Mouse (Mus musculus): ENCODE results near the gene C1qtnf5.
"Not testable (repeated sequence)": the region's sequence is repeated elsewhere in the genome, so short reads cannot be mapped to it uniquely, and the experiment has no call there.

Gene C1qtnf5

DNA sequence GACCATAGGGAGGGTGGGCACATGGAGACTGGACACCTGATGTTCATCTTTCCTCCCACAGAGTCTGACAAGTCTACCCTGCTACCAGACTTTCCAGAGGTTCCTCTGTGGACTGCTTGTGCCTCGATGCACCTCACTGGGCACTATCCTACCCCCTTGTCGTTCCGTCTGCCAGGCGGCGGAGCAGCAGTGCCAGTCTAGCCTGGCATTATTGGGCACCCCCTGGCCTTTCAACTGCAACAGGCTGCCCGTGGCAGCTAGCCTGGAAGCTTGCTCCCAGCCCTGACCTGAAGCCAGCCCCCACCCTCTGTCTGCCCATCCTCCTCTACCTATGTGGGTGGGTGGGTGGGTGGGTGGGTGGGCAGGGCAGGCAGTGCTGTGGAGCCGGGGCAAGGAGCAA, 863 bp upstream of the C1qtnf5 start:
- no peak for DNase-seq (ENCODE audit: low read depth, low spot score)

DNA sequence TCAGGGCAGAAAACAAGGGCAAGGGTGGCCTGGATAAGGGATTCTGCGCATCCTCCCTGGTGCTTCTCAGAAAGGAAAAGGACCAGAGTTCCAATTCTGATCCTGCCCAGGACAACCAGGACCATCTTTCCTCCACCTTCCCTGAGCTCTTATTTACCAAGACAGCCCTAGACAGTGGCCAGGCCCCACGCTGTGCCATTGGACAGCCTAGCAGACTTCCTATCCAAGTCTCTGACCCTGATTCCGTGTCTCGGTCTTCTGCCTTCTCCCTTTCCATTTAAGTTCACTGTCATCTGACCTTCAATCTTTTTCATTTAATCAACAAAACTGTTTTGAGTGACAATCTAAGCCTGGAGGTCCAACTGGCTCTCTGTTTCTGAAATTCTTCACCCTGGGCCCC, 449 bp upstream of the C1qtnf5 start:
- DNase-seq (ENCODE audit: low read depth, low spot score): no peak

DNA sequence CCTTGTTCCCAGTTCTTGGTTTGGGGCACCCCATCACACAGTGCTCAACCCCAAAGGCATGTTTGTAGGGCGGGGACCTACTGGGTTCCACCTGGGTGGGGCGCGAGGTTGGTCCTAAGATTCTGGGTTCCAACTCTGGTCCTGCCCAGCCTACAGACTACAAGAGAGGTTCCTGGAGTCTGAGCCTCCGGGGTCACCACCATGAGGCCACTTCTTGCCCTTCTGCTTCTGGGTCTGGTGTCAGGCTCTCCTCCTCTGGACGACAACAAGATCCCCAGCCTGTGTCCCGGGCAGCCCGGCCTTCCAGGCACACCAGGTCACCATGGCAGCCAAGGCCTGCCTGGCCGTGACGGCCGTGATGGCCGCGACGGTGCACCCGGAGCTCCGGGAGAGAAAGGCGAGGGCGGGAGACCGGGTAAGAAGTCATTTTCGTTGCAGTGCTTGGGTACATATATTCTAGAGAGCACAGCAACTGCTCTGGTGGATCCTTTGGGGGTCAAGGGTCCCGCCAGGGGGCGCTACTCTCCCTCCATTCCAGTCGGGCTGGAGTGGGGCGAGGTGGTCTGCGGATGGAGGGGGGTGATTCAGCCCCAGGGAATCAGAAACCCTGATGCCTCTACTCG, 623 bp downstream of the C1qtnf5 start:
- no peak for DNase-seq (ENCODE audit: low read depth, low spot score)

DNA sequence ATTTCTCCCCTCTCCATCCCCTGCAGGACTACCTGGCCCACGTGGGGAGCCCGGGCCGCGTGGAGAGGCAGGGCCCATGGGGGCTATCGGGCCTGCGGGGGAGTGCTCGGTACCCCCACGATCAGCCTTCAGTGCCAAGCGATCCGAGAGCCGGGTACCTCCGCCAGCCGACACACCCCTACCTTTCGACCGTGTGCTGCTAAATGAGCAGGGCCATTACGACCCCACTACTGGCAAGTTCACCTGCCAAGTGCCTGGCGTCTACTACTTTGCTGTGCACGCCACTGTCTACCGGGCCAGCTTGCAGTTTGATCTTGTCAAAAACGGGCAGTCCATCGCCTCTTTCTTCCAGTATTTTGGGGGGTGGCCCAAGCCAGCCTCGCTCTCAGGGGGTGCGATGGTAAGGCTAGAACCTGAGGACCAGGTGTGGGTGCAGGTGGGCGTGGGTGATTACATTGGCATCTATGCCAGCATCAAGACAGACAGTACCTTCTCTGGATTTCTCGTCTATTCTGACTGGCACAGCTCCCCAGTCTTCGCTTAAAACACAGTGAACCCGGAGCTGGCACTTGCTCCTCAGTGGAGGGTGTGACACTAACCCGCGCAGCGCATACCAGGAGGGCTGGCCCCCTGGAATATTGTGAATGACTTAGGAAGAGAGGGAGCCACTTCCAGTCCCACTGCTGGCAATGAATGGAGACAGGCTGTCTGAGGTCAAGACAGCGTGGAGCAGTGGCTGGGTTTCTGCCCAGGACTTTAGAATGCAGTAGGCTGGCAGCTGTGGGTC, 1.4 kb downstream of the C1qtnf5 start:
- no peak for DNase-seq (ENCODE audit: low read depth, low spot score)

DNA sequence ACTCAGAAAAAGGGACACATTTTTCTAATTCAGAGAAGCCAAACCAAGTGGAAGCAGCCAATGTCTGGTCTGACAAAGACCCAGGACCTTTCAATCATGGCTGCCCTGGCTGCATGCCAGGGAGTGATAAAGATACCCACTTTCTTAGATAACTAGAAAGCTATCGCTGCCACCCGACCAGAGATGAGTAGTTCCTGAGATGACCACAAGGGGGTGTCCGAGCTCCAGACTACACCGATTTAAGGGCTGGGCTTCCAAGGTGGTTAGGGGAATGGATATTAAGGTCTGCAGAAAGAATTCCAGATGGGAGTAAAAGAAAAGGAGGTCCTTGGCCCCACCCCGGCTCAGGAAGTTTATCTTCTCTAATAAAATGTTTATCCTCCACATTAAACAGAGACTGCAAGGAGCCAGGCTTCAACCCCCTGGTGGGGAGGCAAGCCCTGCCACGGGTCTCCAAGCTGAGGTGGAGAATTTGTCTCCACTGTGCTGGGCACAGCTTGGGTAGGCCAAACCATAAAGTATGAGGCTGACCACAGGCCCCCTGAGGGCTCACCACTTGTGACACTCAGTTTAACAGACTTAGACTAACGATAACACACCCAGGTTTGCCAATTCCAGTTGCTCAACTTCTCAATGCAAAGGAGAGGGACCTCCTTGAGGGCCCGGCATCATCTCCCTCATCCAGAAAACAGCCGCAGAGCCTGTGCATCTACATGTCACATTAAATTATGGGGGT, 2.5 kb downstream of the C1qtnf5 start:
- peak; percentile 76 for DNase-seq (ENCODE audit: low read depth, low spot score)

DNA sequence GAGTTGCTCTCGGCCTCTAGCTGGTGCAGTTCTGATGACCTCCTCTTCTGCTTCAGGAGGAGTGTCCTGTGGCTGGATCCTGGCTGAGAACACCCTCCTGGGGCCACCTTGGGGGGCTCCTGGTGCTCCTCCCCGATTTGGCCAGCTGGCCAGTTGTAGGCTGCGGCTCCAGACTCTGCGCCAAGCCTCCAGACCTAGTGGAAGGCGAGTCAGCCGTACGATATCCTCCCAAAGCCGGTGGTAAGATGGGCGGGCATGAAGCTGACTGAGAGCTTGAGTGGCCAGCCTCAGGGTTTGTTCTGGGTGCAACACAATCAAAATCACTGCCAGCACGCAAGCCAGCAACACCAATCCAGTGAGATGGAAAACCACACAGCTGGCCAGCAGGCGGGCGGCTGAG, 4.9 kb downstream of the C1qtnf5 start:
- DNase-seq (ENCODE audit: low read depth, low spot score): not testable (repeated sequence)

DNA sequence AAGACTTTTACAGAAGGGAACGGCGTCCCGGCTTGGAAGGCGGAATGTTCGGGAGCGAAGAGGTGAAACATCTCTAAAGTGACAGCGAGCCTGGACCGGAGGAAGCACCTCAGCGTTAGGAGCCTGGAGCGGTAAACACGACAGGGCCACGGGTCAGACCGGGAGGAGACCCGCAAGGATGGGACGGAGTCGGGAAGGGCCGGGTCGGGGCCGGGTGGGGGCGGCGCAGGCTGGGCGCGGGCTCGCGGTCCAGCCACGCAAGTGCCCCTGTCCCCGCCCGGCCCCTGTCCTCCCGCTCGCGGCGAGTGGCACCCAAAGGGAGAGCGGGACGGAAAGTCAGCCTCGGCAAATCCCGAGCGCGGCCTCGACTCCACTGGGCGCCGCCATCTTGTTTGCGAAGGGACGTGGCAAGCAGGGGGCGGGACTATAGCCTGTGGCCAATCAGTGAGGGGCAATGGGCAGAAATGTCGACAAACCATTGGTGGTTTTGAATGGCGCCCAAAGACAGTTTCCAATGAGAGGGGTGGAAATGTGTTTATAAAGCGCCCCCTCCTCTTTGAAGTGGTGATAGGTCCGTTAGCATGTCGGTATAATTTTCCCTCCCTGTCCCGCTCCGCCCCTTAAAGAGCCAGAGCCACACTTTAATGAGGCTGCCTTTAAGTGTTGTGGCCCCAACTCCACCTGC, 6.2 kb downstream of the C1qtnf5 start, which contains the start of the genes Gm49380 and Rnf26:
TSS of gene Gm49380 (minus strand) at position 396 of the 685 bp plus-strand sequence.
TSS of gene Rnf26 (minus strand) at position 413 of the 685 bp plus-strand sequence.
- peak; percentile 98 for DNase-seq (ENCODE audit: low read depth, low spot score)

DNA sequence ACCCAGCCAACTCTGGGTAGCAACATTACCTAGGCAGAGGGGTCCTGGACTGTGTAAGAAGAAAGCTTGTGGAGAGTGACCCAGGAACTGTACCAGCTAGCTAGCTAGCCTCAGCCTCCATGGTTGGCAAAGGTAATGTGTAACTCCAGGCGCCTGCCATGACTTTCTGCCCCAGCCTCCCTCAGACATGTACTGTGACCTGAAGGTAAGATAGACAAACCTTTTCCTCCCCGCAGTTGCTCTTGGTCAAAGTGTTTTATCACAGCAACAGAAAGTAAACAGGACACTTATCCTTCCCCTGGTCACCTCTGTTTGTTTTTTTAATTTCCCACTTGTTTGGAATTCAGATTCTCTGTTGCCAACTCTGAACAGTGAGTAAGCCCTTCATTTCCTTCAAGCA, 7.4 kb downstream of the C1qtnf5 start:
- no peak for DNase-seq (ENCODE audit: low read depth, low spot score)

DNA sequence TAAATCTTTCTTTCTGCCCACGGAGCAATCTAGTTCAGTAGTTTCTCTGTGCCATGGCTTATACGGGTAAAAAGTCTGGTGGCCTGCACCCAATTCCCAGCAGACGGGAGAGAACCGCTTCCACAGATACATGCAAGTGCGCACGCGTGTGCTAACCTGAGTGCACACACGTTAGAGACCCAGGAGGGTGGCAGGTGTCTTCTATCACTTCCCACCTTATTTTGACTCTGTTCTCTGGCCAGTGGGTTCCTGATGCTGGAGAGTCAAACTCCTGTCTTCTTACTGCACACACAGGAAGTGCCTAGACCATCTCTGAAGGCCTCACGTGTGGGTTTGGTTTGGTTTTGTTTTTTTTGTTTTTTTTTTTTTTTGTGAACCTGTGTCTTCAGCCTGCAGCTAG, 8.6 kb downstream of the C1qtnf5 start:
- peak; percentile 39 for DNase-seq (ENCODE audit: low read depth, low spot score)

DNA sequence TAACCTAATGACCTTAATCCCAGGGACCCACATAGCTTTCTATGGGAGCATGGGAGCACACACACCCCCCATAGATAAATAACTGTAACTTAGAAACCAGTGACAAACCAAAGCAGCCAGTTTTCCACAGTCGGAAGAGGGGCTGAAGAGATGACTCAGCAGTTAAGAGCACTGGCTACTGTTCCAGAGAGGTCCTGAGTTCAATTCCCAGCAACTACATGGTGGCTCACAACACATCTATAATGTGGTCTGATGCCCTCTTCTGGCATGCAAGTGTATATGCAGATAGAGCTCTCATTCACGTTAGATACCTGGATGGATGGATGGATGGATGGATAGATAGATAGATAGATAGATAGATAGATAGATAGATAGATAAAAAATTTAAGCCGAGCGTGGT, 9.1 kb downstream of the C1qtnf5 start:
- no peak for DNase-seq (ENCODE audit: low read depth, low spot score)

DNA sequence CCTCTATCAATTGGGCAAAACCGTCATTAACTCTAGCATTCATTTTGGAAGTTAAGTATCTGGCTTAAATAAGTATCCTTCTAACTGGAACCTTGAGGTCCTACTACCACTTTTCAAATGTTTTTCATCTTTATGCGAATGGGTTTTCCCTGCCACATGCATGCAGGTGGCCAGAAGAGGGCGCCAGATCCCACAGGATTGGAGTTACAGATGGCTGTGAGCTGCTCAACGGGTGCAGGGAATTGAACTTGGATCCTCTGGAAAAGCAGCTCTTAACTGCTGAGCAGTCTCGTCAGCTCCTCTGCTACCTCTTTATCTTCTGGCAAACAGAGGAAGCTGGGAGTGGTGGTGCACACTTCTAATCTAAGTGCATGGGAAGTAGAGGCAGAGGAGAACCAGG, 12.0 kb downstream of the C1qtnf5 start:
- peak; percentile 49 for DNase-seq (ENCODE audit: low read depth, low spot score)

DNA sequence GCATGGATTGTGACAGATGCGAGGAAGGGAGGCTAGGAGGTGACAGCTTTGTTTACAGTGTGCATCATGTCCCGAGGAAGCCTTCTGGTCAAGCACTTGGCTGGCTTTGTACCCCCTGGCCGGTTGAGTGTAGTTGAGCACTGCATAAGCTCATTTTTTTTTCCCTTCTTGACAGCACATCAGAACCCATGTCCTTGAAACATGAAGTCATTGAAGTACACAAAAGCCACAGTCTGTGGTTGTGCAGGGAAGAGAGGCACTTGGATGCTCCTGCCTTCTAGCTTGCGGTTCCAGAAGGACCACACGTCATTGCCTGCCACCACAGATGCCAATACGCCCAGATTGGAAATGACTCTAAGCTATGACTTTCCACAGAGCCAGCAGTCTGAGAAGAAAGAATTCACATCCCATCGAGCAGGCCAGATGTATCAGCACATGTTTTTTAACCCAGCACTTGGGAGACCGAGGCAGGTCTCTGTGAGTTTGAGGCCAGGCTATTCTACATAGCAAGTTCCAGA, 13.0 kb downstream of the C1qtnf5 start:
- DNase-seq (ENCODE audit: low read depth, low spot score): no peak

DNA sequence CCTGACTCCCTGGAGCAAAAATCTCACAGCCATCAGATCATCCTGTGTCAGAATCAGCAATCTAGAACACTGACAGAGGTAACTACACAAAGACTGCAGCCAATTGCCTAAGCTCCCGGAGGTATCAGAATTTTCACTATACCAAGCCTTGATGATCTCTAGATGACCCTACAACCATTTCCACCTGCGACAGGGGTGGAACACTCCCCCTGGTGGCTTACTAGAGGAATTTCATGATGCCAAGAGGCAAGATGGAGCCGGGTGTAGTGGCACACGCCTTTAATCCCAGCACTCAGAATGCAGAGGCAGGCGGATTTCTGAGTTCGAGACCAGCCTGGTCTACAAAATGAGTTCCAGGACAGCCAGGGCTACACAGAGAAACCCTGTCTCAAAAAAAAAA, 17.3 kb downstream of the C1qtnf5 start:
- peak; percentile 38 for DNase-seq (ENCODE audit: low read depth, low spot score)

DNA sequence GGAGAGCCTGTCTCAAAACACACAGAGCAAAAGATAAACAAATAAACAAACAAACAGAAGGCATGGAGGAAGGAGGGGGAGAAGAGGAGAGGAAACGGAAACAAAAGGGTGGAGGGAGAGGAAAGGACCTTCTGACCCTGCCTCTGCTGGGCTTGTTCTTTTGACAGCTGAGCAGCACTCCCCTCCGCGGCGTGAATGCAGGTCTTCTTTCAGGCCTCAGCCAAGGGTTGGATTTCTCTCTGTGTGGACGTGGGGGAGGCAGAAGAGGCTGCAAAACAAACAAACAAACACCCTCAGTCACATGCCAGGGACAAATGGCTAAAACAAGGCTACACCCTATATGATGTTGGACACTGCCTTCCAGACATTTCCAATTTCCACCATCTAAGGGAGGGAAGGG, 18.0 kb downstream of the C1qtnf5 start:
- no peak for DNase-seq (ENCODE audit: low read depth, low spot score)

DNA sequence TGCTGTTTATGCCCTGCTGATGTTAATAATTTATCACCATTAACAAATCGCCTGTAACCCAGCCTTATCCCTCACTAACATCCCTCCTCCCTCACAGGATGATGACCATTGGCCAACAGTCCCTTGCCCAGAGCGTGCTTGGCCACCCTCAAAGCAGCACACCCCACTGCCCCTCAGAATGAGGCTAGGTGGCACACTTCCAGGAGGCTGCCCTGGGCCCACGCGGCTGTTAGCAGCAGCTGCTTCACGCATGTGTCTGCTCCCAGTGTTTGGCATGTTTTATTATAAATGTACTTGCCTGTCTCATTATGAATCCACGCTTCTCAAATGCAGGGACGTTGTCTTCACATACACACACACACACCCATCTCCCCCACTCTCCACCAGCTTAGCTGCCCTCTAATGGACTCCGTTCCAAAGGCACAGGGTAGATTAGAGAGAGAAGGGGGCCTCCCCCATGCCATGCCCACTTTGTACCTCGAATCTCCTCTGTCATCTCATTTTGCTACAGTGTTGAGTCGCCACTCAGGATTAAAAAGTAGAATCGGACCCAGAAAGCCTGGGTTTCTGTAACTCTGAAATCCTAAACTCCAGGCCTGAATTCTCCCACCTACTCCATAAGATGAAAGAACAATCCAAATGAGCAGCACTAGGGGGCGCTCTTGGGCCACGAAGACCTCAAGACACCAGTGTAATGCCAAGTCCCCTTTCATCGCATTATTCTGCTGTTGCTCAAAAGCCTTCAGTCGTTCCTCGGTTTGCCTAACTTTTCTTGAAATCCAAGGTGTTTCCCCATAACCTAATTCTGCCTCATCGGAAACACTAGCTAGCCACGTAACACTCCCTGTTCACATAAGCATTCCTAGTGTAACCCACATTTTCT, 18.7 kb downstream of the C1qtnf5 start:
- peak; percentile 84 for DNase-seq (ENCODE audit: low read depth, low spot score)

DNA sequence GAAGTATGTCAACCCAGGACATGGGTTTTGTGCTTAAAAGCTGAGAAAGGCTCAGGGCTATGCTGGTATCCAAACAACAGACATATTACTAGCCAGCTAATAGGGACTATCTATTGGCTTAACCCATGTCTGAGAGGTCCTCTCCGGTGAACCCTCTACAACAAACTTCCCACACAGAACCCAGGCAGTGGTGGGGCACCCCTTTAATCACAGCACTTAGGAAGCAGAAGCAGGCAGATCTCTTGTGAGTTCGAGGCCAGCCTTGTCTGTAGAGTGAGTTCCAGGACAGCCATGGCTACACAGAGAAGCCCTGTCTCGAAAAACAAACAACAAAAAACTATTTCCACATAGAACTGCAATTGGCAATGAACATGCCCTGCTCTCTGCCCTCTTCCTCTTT, 19.7 kb downstream of the C1qtnf5 start:
- no peak for DNase-seq (ENCODE audit: low read depth, low spot score)

DNA sequence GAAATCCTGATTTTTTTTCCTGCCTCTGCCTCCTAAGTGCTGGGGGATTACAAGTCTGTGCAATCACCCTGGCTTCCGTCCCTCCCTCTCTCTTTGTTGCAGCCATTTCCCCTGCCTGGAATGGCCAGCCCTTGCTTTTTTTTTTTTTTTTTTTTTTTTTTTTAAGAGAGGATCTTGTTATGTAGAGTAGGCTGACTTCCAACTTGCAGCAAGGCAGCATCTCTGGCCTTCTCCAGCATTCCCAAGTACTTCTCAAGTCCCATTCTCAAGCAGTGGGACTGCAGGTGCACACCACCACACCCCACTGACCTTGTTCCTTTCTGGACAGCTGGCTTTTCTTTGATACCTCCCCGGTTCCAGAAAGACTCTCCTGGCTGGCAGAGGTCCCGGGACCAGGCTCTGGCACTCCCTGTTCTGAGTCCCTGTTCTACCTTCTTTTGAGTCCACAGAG, 20.3 kb downstream of the C1qtnf5 start:
- DNase-seq (ENCODE audit: low read depth, low spot score): no peak

DNA sequence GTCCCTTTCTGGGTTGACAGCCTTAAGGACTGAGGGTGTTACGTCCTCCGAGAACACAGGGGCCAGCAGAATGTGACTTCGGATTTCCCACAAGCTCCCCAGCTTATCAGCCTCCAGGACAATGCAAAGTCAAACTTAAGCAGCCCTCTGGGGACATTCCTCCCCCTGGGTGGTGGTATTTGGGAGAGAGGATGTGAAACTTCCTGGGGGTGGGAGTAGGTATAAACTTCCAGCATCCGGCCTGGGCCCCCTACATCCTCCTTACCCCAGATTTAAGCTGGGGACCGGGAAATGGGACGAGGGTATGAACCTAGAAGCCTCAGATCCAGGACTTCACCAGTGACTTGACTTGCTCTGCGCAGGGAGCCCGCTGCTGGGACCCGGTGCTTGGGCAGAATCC, 22.6 kb downstream of the C1qtnf5 start:
- DNase-seq (ENCODE audit: low read depth, low spot score): no peak

DNA sequence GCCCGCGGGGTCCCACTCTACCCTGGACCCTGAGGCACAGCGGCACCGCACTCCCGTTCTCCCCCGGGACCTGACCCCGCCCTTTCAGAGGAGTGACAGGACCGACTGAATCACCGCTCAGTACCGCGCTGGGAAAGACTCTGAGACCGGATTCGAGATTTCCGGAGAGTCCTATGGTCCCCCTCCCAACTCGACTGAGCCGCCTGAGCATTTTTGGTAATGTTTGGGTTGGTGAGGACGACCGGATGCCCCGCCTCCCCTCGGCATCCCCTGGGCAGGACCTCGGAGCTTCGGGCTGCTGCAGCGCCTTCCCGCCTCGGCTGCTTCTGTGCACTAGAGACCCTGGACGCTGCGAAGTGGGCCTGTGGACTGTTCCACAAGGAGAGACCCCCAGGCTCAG, 23.0 kb downstream of the C1qtnf5 start:
- peak; percentile 85 for DNase-seq (ENCODE audit: low read depth, low spot score)

DNA sequence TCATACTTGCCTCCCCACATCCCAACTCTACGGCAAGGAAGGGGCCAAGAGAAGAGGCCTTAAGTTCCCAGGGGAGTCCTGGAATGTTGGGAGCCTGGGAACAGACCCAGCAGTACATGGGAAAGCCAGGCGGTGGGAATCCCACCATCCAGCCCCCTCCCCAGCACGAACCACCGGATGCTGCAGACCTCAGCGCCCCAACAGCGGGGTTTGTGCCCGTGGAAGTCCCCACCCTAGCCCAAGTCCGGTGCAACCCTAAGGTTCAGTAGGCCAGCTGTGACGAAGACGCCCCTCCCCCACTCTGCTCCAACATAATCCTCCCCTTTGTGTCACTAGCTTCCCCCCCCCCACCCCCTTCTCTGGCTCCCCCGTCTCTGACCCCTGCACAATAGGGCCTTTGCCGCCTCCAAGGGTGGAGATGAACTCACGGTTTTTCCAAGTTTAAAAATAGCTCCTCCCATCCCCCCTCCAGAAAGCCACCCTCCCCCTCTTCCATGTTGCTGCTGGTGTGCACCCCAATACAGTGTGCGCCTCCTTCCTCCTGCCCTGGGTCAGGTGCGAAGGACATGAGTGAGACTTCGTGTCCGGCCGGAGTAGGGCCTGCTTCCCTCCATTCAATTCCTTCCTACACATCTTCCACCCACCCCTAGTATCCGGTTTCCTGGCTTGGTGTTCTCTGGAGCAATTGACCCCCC, 23.7 kb downstream of the C1qtnf5 start:
- DNase-seq (ENCODE audit: low read depth, low spot score): peak; percentile 49
